ENCODE assay signal across 12 mouse cellular contexts in genomic region chr9:48859828-48860525, GRCm38 (mm10). TPM values are rescaled to one million over a fixed set of nuclear protein-coding genes. Genes with fewer than 3 reads are reported as not detected.
DNase-seq lines count a peak whose midpoint lies in the region; ATAC-seq lines count a peak whose summit lies in the region.
"Had no signal": no experiment of that assay in that cellular context is flagged by ENCODE, and none has a peak within 500 bp of the region (broad histone marks: within the 10 kb centered on the region; RNA-seq: fewer than 3 reads in every experiment).

No protein-coding gene starts in this region.

- no peaks in the 10 kb centered on the region for H3K9me3 ChIP-seq in forebrain, embryonic 16.5 days (ENCODE audit: control insufficient read depth, low read length)
- no peaks in the 10 kb centered on the region for H3K9me3 ChIP-seq in forebrain, embryonic 15.5 days
- H3K9me3 ChIP-seq in lung, embryonic 16.5 days (ENCODE audit: control insufficient read depth, low read length) = no peaks in the 10 kb centered on the region
- no peaks in the 10 kb centered on the region for H3K9me3 ChIP-seq in hindbrain, embryonic 15.5 days
- no peaks in the 10 kb centered on the region for H3K9me3 ChIP-seq in midbrain, embryonic 15.5 days
- H3K9me3 ChIP-seq: embryonic facial prominence, embryonic 12.5 days; G1E; neural tube, embryonic 12.5 days had no signal

- 0 out of 2 replicates have a peak, but pooled peaks cover 2% of the 10 kb centered on the region for H3K27me3 ChIP-seq in forebrain, embryonic 16.5 days (replicated peaks; ENCODE audit: control insufficient read depth, insufficient read depth, low read length)
- no peaks in the 10 kb centered on the region for H3K27me3 ChIP-seq in forebrain, embryonic 15.5 days
- H3K27me3 ChIP-seq in lung, embryonic 16.5 days (ENCODE audit: control insufficient read depth, insufficient read depth, low read depth, low read length) = no peaks in the 10 kb centered on the region
- H3K27me3 ChIP-seq in hindbrain, embryonic 15.5 days = no peaks in the 10 kb centered on the region
- no peaks in the 10 kb centered on the region for H3K27me3 ChIP-seq in midbrain, embryonic 15.5 days (replicated peaks)
- H3K27me3 ChIP-seq: embryonic facial prominence, embryonic 12.5 days; neural tube, embryonic 12.5 days had no signal

- H3K4me1 ChIP-seq in forebrain, embryonic 16.5 days (replicated peaks; ENCODE audit: control insufficient read depth, insufficient read depth, low read length) = no peaks in the 10 kb centered on the region
- peaks cover 4% of the 10 kb centered on the region; the same call in 1 of the 2 replicates for H3K4me1 ChIP-seq in forebrain, embryonic 15.5 days
- no peaks in the 10 kb centered on the region for H3K4me1 ChIP-seq in lung, embryonic 16.5 days (replicated peaks; ENCODE audit: control insufficient read depth, insufficient read depth, low read length)
- peaks cover 4% of the 10 kb centered on the region for H3K4me1 ChIP-seq in hindbrain, embryonic 15.5 days (replicated peaks)
- H3K4me1 ChIP-seq in midbrain, embryonic 15.5 days = peaks cover 4% of the 10 kb centered on the region; the same call in 1 of the 2 replicates
- H3K4me1 ChIP-seq: embryonic facial prominence, embryonic 12.5 days had no signal

- H3K4me2 ChIP-seq in forebrain, embryonic 16.5 days (ENCODE audit: low read length) = no peak overlapping the region
- H3K4me2 ChIP-seq in forebrain, embryonic 15.5 days (replicated peaks) = no peak overlapping the region
- no peak overlapping the region for H3K4me2 ChIP-seq in lung, embryonic 16.5 days (ENCODE audit: low read depth, low read length)
- H3K4me2 ChIP-seq in hindbrain, embryonic 15.5 days = no peak overlapping the region
- H3K4me2 ChIP-seq in midbrain, embryonic 15.5 days = no peak overlapping the region
- H3K4me2 ChIP-seq: embryonic facial prominence, embryonic 12.5 days; heart, embryonic 11.5 days; neural tube, embryonic 12.5 days had no signal

- 24% methylated on average over 10 of the region's 10 CpGs for WGBS in forebrain, embryonic 16.5 days
- 25% methylated on average over 10 of the region's 10 CpGs for WGBS in forebrain, embryonic 15.5 days
- 26% methylated on average over 10 of the region's 10 CpGs for WGBS in lung, embryonic 16.5 days
- WGBS in hindbrain, embryonic 15.5 days = 28% methylated on average over 10 of the region's 10 CpGs
- 17% methylated on average over 10 of the region's 10 CpGs for WGBS in midbrain, embryonic 15.5 days

- H3K27ac ChIP-seq in forebrain, embryonic 16.5 days (ENCODE audit: low read length) = no peak overlapping the region
- no peak overlapping the region for H3K27ac ChIP-seq in forebrain, embryonic 15.5 days (replicated peaks)
- no peak overlapping the region for H3K27ac ChIP-seq in lung, embryonic 16.5 days (ENCODE audit: low read length)
- no peak overlapping the region for H3K27ac ChIP-seq in hindbrain, embryonic 15.5 days (replicated peaks)
- H3K27ac ChIP-seq in midbrain, embryonic 15.5 days = no peak overlapping the region
- H3K27ac ChIP-seq: embryonic facial prominence, embryonic 12.5 days; neural tube, embryonic 12.5 days had no signal

- DNase-seq in lung, postnatal 10 days = no peak
- DNase-seq in spleen, postnatal 4 days (ENCODE audit: low spot score in 2 of 2) = no peak

- no peaks in the 10 kb centered on the region for H3K36me3 ChIP-seq in forebrain, embryonic 16.5 days (ENCODE audit: control insufficient read depth, insufficient read depth)
- H3K36me3 ChIP-seq in forebrain, embryonic 15.5 days = no peaks in the 10 kb centered on the region
- H3K36me3 ChIP-seq in lung, embryonic 16.5 days (ENCODE audit: control insufficient read depth, insufficient read depth, low read length) = no peaks in the 10 kb centered on the region
- no peaks in the 10 kb centered on the region for H3K36me3 ChIP-seq in hindbrain, embryonic 15.5 days
- no peaks in the 10 kb centered on the region for H3K36me3 ChIP-seq in midbrain, embryonic 15.5 days (replicated peaks)
- H3K36me3 ChIP-seq: embryonic facial prominence, embryonic 12.5 days; G1E; neural tube, embryonic 12.5 days had no signal

- ATAC-seq in forebrain, embryonic 16.5 days = 0 out of 2 replicates have a peak, but pooled peaks have one; percentile 28
- ATAC-seq in forebrain, embryonic 15.5 days (replicated peaks) = no peak
- peak; percentile 42 for ATAC-seq in lung, embryonic 16.5 days (ENCODE audit: low read depth)
- ATAC-seq in hindbrain, embryonic 15.5 days (ENCODE audit: low FRiP score, low read depth) = peak; percentile 8; the same call in 1 of the 2 replicates
- peak; percentile 20; the same call in 1 of the 2 replicates for ATAC-seq in midbrain, embryonic 15.5 days (replicated peaks)

- H3K9ac ChIP-seq in forebrain, embryonic 16.5 days (replicated peaks; ENCODE audit: low read depth, low read length) = no peak overlapping the region
- no peak overlapping the region for H3K9ac ChIP-seq in forebrain, embryonic 15.5 days (replicated peaks)
- no peak overlapping the region for H3K9ac ChIP-seq in lung, embryonic 16.5 days (ENCODE audit: low read length)
- no peak overlapping the region for H3K9ac ChIP-seq in hindbrain, embryonic 15.5 days
- H3K9ac ChIP-seq in midbrain, embryonic 15.5 days = no peak overlapping the region
- H3K9ac ChIP-seq: embryonic facial prominence, embryonic 12.5 days; neural tube, embryonic 12.5 days had no signal

- no peak overlapping the region for H3K4me3 ChIP-seq in forebrain, embryonic 16.5 days (replicated peaks; ENCODE audit: low read length)
- H3K4me3 ChIP-seq in forebrain, embryonic 15.5 days = no peak overlapping the region
- H3K4me3 ChIP-seq in lung, embryonic 16.5 days (ENCODE audit: low read length) = no peak overlapping the region
- no peak overlapping the region for H3K4me3 ChIP-seq in hindbrain, embryonic 15.5 days
- no peak overlapping the region for H3K4me3 ChIP-seq in midbrain, embryonic 15.5 days
- H3K4me3 ChIP-seq: embryonic facial prominence, embryonic 12.5 days; megakaryocyte, embryonic 14.5 days; neural tube, embryonic 12.5 days had no signal

RNA-seq across cellular contexts. Expression of gene Zbtb16, which starts 24.0 kb away (rescaled TPM):
- 5.1 and 6.1 TPM in 2 replicates for polyA plus RNA-seq in forebrain, embryonic 16.5 days (2015; fragmentation: Nextera tagmentation; extraction: Ambion mirVana)
- 5.2 and 5.7 TPM in 2 replicates for polyA plus RNA-seq in forebrain, embryonic 15.5 days (2015; fragmentation: Nextera tagmentation; extraction: Ambion mirVana)
- polyA plus RNA-seq in lung, embryonic 16.5 days (2015; fragmentation: Nextera tagmentation; extraction: Ambion mirVana) = 13.3 and 18.4 TPM in 2 replicates
- 6.8 and 7.9 TPM in 2 replicates for polyA plus RNA-seq in hindbrain, embryonic 15.5 days (2015; fragmentation: Nextera tagmentation; extraction: Ambion mirVana)
- 7.9 and 8.0 TPM in 2 replicates for polyA plus RNA-seq in midbrain, embryonic 15.5 days (2015; fragmentation: Nextera tagmentation; extraction: Ambion mirVana)

RNA-seq across cellular contexts. Expression of gene Htr3a, which starts 50.9 kb away (rescaled TPM):
- polyA plus RNA-seq in forebrain, embryonic 16.5 days (2015; fragmentation: Nextera tagmentation; extraction: Ambion mirVana) = 5.9 and 6.1 TPM in 2 replicates
- polyA plus RNA-seq in forebrain, embryonic 15.5 days (2015; fragmentation: Nextera tagmentation; extraction: Ambion mirVana) = 4.5 and 6.2 TPM in 2 replicates
- 1.3 and 1.9 TPM in 2 replicates for polyA plus RNA-seq in lung, embryonic 16.5 days (2015; fragmentation: Nextera tagmentation; extraction: Ambion mirVana)
- polyA plus RNA-seq in hindbrain, embryonic 15.5 days (2015; fragmentation: Nextera tagmentation; extraction: Ambion mirVana) = 1.3 and 3.6 TPM in 2 replicates
- polyA plus RNA-seq in midbrain, embryonic 15.5 days (2015; fragmentation: Nextera tagmentation; extraction: Ambion mirVana) = 0.79 and 1.5 TPM in 2 replicates
- polyA plus RNA-seq: G1E had no signal
